Mouse (Mus musculus) skeletal muscle tissue, adult 2 months (tissue): ENCODE measurements around the gene Upf3a.
A peak's percentile ranks its signal among the peaks of the same experiment; 100 is the strongest.
"Not testable (repeated sequence)": the region's sequence is repeated elsewhere in the genome, so short reads cannot be mapped to it uniquely, and the experiment has no call there.

Experiments
- DNase-seq: peaks from one replicate; pipeline ENCODE4 v3.0.0-alpha.2; 2012; ENCODE audit warnings: low read depth, low spot score

Gene Upf3a

DNA sequence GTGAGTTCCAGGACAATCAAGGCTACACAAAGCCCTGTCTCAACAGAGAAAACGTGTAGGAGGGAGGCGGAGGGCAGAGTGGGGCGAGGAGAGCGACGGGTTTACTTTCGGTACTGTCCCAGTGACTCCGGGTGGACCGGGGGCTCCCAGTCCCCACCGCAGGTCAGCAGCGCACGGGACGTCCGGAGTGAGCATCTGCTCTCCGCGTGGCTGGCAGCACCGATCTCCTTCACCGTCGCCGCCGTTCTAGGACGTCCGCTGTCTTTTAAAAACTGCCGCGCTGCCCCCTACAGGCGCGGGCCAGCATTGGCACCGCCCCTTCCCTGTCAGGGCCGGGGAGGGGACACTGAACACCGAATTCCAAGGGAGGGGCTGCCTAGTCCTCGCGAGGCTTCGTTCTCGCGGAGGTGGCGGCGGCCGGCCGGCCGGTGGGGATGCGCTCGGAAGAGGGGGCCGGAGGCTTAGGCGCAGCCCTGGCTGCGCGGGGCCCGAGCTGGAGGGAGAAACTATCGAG is at the start of gene Upf3a:
Gene Upf3a (plus strand): TSS at position 366 of the 514 bp plus-strand sequence.
- peak; percentile 94 for DNase-seq

DNA sequence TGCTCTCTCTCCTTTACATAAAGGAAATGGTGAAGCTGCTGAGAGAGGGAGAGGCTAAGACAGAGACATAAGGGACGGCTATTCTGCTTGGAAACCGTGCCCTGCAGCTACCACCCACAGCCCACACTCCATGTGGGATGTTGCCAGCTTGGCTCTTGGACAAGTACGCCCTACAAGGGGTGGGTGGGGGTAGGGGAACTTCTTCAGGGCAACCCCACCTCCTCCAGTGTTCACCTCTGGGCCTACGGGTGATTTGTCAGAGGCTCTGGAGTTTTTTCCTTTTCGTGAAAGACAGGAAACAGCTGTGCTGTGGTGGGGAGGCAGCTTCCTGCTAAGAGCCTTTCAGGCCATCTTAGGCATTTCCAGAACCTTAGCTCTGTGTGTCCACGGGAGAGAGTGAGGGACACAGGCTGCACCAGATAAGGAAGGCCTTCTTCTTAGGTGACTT is 45.1 kb upstream of the Upf3a start:
- no peak for DNase-seq

DNA sequence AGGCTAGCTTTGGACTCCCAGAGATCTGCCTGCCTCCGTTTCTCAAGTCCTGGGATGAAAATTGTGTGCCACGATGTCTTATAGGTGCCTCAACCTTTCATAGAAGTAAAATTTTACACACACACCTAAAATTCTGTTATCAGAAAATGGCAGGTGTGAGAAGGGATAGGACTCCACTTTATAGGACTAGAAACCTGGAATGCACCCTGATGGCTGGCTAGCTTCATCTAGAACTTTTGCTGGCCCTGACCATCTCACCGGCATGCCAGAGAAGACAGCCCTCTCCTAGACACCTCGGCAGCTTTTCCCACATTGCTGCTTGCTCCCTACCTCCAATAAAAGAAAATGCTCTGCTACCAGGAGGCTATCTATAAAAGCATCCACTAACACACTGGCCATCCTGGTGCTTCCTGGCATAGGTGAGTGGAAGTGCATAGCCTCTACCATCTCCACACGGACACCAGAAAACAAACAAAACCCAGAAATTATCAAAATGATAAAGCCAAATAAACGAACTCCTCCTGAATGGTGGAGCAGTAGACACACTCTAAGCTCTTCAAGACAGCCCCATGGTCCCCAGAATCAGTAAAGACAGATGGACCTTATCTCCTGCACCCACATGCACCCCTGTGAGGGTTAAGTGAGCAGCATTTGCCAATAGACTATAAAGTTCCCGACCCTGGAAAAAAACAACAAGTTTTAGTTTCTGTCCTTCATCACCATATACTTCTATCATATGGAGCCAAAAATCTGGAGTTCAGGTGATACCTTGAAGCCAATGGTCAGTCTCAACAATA is 44.4 kb upstream of the Upf3a start:
- DNase-seq = no peak

DNA sequence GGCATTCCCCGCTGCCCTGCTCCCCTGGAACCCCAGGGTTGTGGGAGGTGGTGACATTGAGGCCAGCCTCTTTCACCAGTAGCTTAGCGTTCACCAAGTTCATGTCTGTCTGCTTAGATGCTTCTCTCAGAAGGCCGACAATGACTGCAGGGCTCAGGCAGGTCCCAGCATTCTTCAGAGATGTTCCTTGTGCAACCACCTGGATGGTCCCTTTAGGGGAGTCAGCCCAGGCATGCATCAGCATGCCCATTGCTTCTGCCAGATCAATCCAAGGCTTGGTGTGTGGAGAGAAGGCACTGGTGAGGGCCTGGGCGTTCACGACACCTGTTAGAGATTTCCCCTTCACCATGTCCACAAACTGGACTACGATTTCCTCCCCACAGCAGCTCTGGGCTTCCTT is 39.2 kb upstream of the Upf3a start:
- DNase-seq = not testable (repeated sequence)

DNA sequence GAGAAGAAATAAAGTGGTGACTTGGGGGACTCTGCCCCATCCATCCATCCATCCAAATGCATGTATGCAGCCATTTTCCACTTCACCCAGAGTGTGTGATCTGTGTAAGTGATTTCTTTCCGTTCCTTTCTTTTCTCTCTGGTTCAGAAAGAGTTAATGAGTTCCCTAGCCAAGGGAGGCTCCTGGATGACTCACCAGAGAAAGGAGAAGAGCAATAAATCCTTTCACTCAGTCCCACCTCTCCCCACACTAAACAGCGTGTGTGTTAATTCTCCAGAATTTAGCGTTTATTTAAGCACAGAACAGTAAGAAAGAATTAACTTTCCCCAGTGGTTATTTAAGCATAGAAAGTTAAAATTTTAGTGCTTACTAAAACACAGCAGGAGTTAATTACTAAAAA is 37.8 kb upstream of the Upf3a start:
- no peak for DNase-seq

DNA sequence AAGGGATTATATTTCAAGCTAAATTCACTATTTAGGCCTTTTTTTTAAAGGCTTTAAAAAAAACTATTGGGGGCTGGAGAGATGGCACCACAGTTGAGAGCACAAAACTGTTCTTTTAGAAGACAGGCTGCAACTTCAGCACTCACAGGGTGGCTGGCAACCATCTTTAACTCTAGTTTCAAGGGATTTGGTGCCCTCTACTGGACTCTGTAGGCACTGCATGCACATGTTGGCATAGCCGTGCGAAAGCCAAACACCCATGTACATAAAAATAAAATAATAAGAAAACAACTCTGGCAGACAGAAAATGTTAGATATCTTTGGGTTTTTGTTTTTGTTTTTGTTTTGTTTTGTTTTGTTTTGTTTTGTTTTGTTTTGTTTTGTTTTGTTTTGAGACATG is 31.7 kb upstream of the Upf3a start:
- peak; percentile 59 for DNase-seq

DNA sequence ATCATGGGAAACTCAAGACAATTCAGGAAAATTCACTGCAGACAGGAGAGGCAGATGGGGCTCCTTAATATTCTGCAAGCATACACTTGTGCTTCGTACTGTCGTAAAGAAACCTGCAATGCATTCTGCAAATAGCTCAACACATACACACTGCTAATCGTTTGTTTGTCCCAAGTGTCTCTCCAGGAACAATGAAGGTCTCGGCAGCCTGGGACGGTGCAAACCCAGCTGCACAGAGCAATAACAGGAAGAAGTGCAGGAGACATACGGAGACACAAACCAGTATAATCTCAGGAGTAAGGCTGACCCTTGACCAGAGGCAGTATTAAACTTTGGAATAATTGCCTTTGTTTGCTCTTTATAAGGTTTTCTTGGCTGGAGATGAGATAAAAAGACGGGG is 28.9 kb upstream of the Upf3a start:
- DNase-seq = no peak

DNA sequence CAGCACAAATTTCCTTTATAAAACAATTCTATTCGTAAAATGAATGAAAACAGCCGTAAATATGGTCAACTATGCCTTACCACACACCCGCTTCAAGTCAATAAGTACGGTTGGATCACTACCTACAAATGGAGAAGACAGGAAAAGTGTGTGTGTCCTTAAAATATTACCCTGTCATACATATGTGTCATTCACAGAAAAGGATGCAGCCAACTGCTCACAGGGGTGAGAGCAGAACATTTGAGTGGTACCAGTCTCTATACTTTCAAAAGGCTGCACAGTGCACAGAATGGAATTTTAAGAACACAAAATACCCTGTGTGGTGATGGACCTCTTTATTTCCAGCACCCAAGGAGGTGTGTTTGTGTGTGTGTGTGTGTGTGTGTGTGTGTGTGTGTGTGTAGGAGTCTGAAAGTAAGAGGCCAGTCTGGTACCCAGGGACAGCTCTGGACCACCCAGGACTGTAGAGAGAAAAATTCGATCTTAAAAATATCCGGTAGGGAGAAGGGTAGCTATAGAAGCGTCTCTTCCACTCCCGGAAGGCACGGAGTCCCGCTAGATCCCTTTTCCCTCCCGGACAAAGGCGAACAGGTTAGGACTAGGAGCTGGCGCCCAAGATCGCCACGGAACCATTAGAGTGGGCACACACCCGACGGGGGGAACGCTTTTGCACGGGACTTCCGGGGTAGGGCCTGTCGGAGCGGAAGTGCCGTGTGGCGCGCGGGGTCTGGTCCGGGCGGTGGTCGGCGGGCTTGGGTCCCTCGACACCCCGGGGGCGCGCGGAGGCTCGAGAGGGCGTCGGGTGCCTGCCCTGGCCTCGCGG is 28.2 kb upstream of the Upf3a start, which contains the start of gene Cdc16:
Gene Cdc16 (plus strand): TSS at position 695 of the 823 bp plus-strand sequence.
- peak; percentile 57 for DNase-seq

DNA sequence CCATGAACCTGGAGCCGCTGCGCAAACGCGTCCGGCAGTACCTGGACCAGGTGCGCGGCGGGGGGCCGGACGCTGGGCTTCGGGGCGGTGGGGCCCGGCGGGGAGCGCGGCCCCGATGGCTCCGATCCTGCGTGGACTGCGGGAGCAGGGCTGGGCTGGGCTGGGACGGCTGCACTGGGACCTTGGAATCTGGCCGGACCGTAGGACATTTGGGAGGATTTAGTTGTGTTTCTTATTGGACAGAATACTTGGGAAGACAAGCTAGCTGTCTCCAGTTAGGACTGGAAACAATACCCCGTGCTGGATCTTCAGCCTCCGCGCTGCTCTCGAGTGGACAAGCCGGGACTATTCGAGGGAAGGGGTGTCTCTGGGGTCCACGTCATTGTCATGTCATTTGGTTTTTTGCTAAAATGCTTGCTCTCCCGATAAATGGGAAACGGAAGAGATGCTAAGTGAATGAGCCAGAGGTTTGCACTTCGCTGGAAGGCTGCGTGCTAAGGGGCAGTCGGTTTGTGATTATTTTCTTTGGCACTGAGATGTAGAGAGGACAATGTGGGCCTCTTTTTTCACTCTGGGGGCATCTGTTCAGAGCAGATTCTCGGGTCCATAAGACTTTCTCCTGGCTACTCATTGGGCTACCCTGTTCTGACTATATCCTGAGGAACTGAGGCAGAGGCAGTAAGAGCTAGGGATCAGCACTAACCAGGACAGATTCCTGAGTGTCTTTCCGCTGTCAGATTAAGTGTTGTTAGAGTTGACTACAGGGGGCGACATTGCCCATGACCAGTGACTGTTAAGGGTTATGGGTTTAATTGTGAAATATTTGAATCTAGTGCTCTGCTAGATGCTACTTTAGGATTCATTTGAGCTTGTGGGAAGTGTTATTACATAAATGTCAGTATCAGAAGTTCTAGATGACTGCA is 27.3 kb upstream of the Upf3a start:
- no peak for DNase-seq

DNA sequence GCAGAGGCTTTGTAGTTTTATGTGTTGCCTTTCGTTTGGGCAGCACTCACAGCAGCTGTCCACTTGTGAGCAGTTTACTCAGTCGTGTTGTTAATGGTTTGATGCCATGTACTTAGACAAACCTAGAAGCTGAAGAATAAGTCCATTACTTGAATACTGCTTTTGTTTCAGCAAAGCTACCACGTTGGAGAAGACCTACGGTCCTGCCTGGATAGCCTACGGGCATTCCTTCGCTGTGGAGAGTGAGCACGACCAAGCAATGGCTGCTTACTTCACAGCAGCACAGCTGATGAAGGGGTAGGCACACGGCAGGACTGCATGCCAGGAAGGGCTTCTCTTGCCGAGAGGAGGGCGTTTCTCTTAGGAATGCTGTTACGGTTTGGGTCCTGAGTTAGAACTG is 16.2 kb upstream of the Upf3a start:
- DNase-seq = no peak

DNA sequence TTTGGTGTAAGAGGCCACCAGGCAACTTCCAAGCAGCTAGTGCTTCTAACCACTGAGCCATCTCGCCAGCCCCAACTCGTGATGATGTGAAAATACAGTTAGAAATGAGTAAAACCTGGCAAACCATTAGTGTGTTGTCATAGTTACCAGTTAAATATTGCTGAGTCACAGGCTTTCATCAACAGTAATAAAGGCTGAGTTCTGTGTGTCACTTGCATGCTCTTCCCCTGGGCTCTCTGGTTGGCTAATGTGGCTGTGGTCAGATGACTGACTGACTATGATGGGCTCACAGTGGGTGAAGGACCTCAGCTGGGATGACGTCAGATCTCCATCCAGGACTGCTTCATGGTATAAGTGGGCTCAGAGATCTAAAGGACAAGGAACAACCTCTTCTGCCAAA is 4.9 kb upstream of the Upf3a start:
- no peak for DNase-seq

DNA sequence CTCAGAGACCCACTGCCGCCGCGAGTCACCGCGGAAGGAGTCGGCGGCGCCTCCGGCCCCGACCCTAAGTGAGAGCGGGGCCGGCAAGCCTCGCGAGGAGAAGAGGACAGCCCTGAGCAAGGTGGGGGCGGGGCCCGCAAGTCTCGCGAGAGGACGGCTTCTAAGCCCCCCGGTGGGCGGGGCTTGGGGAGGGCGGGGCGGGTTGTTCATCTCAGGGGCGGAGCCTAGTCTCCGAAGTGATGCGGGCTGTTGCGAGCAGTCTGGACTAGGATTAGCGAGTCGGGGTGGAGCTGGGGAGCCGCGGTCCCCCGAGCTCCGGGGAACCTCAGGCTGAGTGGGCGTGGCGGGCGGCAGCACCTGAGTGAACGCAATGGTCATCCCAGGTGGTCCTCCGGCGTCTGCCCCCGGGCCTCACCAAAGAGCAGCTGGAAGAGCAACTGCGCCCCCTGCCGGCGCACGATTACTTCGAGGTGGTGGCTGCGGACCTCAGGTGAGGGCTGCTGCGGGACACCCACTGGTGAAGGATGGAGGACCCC is 417 bp downstream of the Upf3a start:
- DNase-seq = peak; percentile 98

DNA sequence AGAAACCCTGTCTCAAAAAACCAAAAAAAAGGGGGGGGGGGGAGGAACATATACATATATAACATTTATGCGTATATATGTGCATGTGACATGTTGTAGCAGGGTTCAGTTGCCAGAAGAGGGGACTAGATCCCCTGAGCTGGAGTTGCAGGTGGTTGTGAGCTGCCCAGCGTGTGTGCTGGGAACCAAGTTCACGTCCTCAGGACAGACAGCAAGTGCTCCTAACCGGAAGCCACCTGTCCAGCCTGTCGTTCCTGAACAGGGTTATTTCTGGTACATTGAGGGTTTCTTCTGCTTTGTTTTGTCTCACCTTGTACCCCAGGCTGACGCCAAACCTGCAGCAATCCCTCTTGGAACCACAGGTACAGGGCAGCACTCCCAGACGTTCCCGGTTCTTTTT is 4.2 kb downstream of the Upf3a start:
- no peak for DNase-seq

DNA sequence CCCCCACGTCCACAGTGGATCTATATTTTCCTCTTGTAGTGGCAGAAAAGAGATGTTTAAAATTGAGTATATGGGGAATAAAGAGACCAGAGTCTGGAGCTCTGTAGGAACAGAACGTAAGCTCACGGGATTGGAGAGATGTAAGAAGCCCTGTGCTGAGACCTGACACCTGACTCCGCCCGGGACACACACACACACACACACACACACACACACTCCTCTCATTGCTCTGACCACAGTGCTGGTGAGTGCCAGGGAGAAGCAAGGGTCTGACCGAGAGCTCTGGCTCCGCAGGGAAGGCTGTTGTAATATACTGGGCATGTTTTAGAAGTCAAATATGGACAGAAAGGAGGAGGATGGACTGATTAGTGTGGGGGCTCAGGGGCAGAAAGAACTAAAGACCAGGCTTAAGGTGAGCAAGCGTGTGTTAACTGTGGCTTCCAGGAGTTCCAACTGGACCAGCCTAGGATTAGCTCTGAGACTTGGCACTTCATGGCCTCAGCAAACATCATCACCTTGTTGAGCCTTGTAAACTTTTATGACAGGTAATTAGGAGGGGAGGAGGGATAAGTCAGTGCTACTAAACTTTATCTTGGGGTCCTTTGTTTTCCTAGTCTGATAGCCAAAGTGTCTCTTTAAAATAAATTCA is 7.8 kb downstream of the Upf3a start:
- DNase-seq = no peak

DNA sequence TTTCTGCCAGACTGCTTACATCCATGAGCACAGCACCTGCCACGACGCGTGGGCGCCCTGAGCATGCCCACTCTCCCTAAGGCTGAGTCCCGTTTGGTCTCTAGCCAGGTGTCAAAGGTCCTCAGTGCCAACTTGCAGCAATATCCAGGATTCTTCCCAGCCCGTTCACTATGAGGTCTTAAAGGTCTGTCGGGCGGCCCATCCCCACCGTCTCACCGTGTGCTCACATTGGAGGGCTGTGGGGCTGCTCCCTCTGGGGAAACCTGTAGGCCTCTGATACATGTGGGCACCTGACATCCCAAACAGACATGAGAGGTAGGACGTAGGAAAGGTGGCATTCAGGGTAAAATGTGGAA is 8.3 kb downstream of the Upf3a start:
- no peak for DNase-seq

DNA sequence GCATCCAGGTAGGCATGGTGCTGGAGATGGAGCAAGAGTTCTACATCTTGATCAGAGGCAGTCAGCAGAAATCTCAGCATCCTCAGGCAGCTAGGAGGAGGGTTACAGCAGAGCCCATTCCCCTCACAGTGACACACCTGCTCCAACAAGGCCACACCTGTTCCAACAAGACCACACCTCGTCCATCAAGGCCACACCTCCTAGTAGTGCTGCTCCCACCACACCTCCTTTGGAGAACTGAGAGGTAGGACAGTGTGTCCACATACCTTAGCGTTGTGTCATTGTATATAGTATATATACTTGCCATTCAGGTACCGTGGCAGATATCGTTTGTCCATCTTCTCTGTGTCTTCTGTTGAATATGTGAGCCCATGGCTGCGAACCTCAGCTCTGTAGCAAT is 12.3 kb downstream of the Upf3a start:
- no peak for DNase-seq

DNA sequence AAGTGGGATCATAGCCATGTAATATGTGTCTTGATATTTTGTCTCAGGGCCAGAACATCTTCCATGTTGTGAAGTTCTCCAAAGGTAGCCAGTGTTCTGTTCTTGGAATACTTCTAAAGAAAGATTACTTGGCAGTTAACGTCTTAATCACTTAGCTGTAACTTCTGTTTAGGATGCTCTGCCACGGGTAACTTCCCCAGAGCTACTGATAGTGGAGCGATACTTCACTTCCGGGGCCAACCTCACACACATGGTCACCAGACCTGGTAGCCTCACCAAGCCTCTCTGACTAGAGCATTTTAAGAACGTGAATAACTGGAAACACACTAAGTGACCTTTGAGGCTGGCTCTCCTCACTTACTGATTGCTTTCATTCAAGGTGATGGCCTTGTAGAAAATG is 14.2 kb downstream of the Upf3a start:
- DNase-seq = no peak

DNA sequence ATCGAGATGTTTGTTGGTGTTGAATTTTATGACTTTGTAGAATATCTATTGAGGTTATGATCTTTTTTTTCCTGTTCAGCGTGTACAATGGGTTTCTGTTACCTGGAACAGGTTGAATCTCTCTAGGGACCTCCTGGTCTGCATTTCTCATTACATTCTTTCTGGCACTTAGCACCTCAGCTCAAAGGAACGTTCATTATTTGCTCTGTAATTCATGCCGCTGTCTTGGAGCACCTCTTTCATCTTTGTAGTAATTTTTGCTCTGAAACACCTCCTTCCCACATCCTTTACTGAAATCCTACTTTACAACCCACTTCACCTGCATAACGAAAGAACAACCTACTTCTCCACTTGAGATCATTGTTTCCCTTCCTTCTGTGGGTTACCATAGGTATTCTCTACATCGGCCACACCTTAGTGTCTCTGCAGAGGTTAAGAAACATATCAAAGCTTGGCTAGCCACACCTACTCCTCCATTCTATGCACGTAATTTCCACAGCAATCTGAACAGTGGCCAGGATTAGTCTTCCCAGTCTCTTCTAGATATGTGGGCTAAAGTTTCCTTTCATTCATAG is 43.3 kb downstream of the Upf3a start:
- DNase-seq = no peak

DNA sequence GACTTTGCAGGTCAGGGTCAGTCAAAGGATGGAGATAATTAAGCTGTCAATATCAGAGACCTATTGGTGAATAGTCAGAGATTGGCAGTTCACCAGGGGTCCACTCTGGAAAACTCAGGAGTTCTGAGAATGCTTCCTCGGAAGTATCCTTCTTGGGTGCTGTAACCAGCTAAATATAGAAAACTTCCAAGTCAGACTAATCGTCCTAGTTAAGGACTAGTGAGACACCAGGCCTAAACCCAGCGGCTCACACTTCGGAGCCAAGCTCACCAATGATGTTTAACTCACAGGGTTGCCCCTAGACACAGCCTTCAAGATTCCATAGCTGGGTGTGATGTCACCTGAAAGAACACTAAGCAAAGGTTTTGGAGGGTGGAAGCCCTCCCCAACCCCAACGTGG is 52.9 kb downstream of the Upf3a start, which contains the start of gene AF366264:
Gene AF366264 (minus strand): TSS at position 101 of the 400 bp plus-strand sequence.
- not testable (repeated sequence) for DNase-seq

DNA sequence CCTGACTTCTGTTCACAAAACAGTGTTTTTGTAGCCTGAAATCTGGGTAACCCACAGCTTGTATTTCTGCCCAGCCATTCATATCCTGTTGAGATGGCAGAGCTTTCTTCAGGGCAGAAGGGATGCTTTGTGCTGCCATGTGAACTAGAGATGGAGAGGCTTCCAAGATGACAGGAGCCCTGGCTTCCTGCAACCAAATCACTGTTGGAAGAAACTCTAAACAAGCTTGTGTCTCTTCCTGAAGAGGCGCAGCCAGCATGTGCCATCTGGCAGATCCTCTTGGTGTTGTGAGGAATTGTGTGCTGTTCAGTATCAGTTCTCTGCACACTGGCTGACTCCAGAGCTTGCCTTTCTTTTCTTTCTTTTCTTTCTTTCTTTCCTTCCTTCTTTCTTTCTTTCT is 57.9 kb downstream of the Upf3a start:
- DNase-seq = not testable (repeated sequence)
